Mouse (Mus musculus): ENCODE measurements at regions not wholly inside any gene's neighbourhood (a gene's known extent, or its start where the extent isn't known, plus 50 kb on each side); places are given as distances from the start of the nearest gene placed in this dataset.

GRCm38 (mm10) chr9:61259421-61260174 lies 112.6 kb upstream of the Tle3 start:
- no peak for TF ChIP-seq CTCF (IDR thresholded peaks at IDR 0.05; ENCODE audit: extremely low read depth, insufficient read depth, low read length)
- TF ChIP-seq POLR2A (IDR thresholded peaks at IDR 0.05; ENCODE audit: extremely low read depth, insufficient read depth, low read length), result no peak
